Mouse (Mus musculus): ENCODE measurements around the gene Ppp6r2. TPM values are rescaled to one million over a fixed set of nuclear protein-coding genes. Genes with fewer than 3 reads are reported as not detected.

Ppp6r2 gene
- total and polyA plus RNA-seq, 3 experiments: 8.7 to 14.7 (median 10.3) TPM

- TF ChIP-seq NRF1 (IDR thresholded peaks at IDR 0.05; ENCODE audit: low read depth, low read length): no peak
- no peak for TF ChIP-seq SMC3 (IDR thresholded peaks at IDR 0.05; ENCODE audit: low read depth, low read length)
- TF ChIP-seq MAZ (IDR thresholded peaks at IDR 0.05; ENCODE audit: low read depth, low read length): no peak
- TF ChIP-seq USF1 (IDR thresholded peaks at IDR 0.05; ENCODE audit: low read depth, low read length): no peak
- TF ChIP-seq UBTF (IDR thresholded peaks at IDR 0.05; ENCODE audit: low read depth, low read length): 0 out of 2 replicates have a peak, but pooled peaks have one; percentile 15
- TF ChIP-seq RCOR1 (conservative IDR thresholded peaks at IDR 0.05; ENCODE audit: low read depth, low read length): no peak; the same call in 1 of the 2 replicates
- TF ChIP-seq HCFC1 (IDR thresholded peaks at IDR 0.05; ENCODE audit: low read depth, low read length): 0 out of 2 replicates have a peak, but pooled peaks have one; percentile 26
- peak; percentile 46; the same call in 1 of the 2 replicates for TF ChIP-seq BHLHE40 (IDR thresholded peaks at IDR 0.05; ENCODE audit: low read depth, low read length)
- TF ChIP-seq MYC (IDR thresholded peaks at IDR 0.05; ENCODE audit: low read depth, low read length): peak; percentile 48; the same call in 1 of the 2 replicates
- TF ChIP-seq MEF2A (IDR thresholded peaks at IDR 0.05; ENCODE audit: borderline replicate concordance, low read depth, low read length): 0 out of 2 replicates have a peak, but pooled peaks have one; percentile 50
- no peak; the same call in 1 of the 2 replicates for TF ChIP-seq ETS1 (conservative IDR thresholded peaks at IDR 0.05; ENCODE audit: low read depth, low read length)
- TF ChIP-seq MXI1 (IDR thresholded peaks at IDR 0.05; ENCODE audit: low read depth, low read length): 0 out of 2 replicates have a peak, but pooled peaks have one; percentile 30
- TF ChIP-seq NELFE (IDR thresholded peaks at IDR 0.05; ENCODE audit: low read depth, low read length): no peak
- TF ChIP-seq TBP (conservative IDR thresholded peaks at IDR 0.05; ENCODE audit: low read depth, low read length): no peak
- no peak for TF ChIP-seq CHD1 (IDR thresholded peaks at IDR 0.05; ENCODE audit: low read depth, low read length)
- TF ChIP-seq JUN (IDR thresholded peaks at IDR 0.05; ENCODE audit: insufficient read depth, low read depth, low read length): no peak
These were observed 34.2 kb upstream of the Ppp6r2 start (continued) for GRCm38 (mm10) chr15:89177121-89177520.

DNA sequence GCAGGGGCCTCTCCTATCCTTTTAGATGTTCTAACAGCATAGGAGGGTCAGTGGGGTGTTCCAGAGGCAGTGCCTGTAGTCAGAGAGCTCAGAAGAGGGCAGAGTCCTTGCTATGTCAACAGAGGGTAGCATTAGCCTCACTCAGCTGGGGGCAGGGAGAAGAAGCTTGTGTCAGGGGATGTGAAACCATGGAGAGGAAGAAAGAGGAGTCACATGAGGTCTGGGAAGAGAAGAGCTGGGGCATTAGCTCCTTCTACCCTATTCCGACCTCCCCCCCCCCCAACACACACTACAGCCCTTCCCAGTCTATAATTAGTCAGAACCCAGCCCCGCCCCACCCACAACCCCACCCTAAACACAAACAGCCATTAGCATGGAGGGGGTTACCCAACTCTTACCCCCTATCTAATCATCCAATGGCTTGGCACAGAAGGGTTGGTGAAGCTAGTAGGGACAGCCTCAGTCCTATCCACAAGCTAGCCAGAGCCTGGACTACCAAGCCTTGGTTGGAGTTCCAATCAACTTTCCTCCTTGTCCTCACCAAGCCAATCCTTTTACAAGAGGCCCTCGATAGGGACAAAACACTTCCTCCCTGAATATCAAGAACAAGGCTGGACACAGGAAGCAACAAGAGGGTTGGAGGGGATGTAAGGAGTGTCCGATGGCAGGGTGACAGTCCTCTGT lies 33.6 kb upstream of the Ppp6r2 start:
- peaks cover 1% of the 10 kb centered on the region for H3K27me3 ChIP-seq (replicated peaks)
- peaks cover 0 to 14% of the 10 kb centered on the region in 2 experiments for H3K36me3 ChIP-seq (replicated peaks in 1 of 2; ENCODE audit: control insufficient read depth in 1 of 2, insufficient read depth in 1 of 2, low read length in 1 of 2)
- TF ChIP-seq CTCF (conservative IDR thresholded peaks at IDR 0.05 in 1 of 2, IDR thresholded peaks at IDR 0.05 in 1 of 2; ENCODE audit: low read depth in 2 of 2, low read length in 2 of 2) (no peak), GABPA (IDR thresholded peaks at IDR 0.05; ENCODE audit: insufficient replicate concordance, low read depth, low read length) (no peak), EP300 (IDR thresholded peaks at IDR 0.05; ENCODE audit: low read length) (no peak), MAX (IDR thresholded peaks at IDR 0.05; ENCODE audit: low read length) (no peak), MAZ (IDR thresholded peaks at IDR 0.05; ENCODE audit: low read depth, low read length) (peak; percentile 34; the same call in 1 of the 2 replicates), IRF4 (IDR thresholded peaks at IDR 0.05; ENCODE audit: low read depth, low read length) (peak; percentile 65), NRF1 (IDR thresholded peaks at IDR 0.05; ENCODE audit: low read depth, low read length) (no peak), ZKSCAN1 (IDR thresholded peaks at IDR 0.05; ENCODE audit: borderline replicate concordance, low read depth, low read length) (no peak), RCOR1 (conservative IDR thresholded peaks at IDR 0.05; ENCODE audit: low read depth, low read length) (no peak), SMC3 (IDR thresholded peaks at IDR 0.05; ENCODE audit: low read depth, low read length) (no peak), UBTF (IDR thresholded peaks at IDR 0.05; ENCODE audit: low read depth, low read length) (0 out of 2 replicates have a peak, but pooled peaks have one; percentile 2), MEF2A (IDR thresholded peaks at IDR 0.05; ENCODE audit: borderline replicate concordance, low read depth, low read length) (0 out of 2 replicates have a peak, but pooled peaks have one; percentile 18), ELF1 (IDR thresholded peaks at IDR 0.05; ENCODE audit: low read depth, low read length) (no peak), MXI1 (IDR thresholded peaks at IDR 0.05; ENCODE audit: low read depth, low read length) (0 out of 2 replicates have a peak, but pooled peaks have one; percentile 30), BHLHE40 (IDR thresholded peaks at IDR 0.05; ENCODE audit: low read depth, low read length) (peak; percentile 59), SIN3A (IDR thresholded peaks at IDR 0.05; ENCODE audit: low read length) (no peak), MYC (IDR thresholded peaks at IDR 0.05; ENCODE audit: low read depth, low read length) (no peak), RAD21 (IDR thresholded peaks at IDR 0.05; ENCODE audit: low read depth, low read length) (no peak), ZC3H11A (IDR thresholded peaks at IDR 0.05; ENCODE audit: low read depth, low read length) (no peak)
- peak overlapping the region; percentile 11; the same call in 1 of the 2 replicates for H3K9ac ChIP-seq (ENCODE audit: insufficient read depth, low read depth)
- peak; percentile 52 for DNase-seq (ENCODE audit: extremely low read depth)
- peaks cover 22 to 59% of the 10 kb centered on the region in 2 experiments for H3K4me1 ChIP-seq (ENCODE audit: control insufficient read depth in 1 of 2, insufficient read depth in 2 of 2)
- H3K4me3 ChIP-seq (replicated peaks in 1 of 3; ENCODE audit: low read depth in 2 of 3, low read length in 2 of 3, poor library complexity in 1 of 3): peak overlapping the region in 1 of 3 experiments; percentile 77
- dilution Hi-C loops (cut with MboI; ENCODE audit: extremely low pct_ligation_motif_present, extremely low pct_unique_long_range_greater_than_20kb, low sequenced_read_pairs) (no loop called here), in situ Hi-C loops (cut with MboI; ENCODE audit: low pct_ligation_motif_present, low pct_unique_long_range_greater_than_20kb, low sequenced_read_pairs) (no loop called here)
- peak overlapping the region; percentile 92 for H3K4me2 ChIP-seq (ENCODE audit: insufficient read depth, low read depth, poor library complexity, severe bottlenecking)
- peak overlapping the region; percentile 38; the same call in 1 of the 2 replicates for H3K27ac ChIP-seq (ENCODE audit: insufficient read depth, low read depth)
- H3K79me2 ChIP-seq (replicated peaks; ENCODE audit: control insufficient read depth, extremely low read depth, insufficient read depth, poor library complexity, severe bottlenecking): 0 out of 2 replicates have a peak, but pooled peaks cover 3% of the 10 kb centered on the region
- H3K9me3 ChIP-seq (replicated peaks; ENCODE audit: low read length): peaks cover 8% of the 10 kb centered on the region
